Mouse (Mus musculus) stomach, embryonic 16.5 days (tissue): ENCODE measurements around the gene Metap1d. TPM values are rescaled to one million over a fixed set of nuclear protein-coding genes. Genes with fewer than 3 reads are reported as not detected.

Experiments used
- ATAC-seq: fragments of 200-750 bp; cut with Nextera tagmentation; 2 replicates; pipeline ENCODE4 v1.8.0; 2017; ENCODE audit warnings: moderate number of reproducible peaks, moderate TSS enrichment; ENCODE audit not compliant: insufficient read depth, low FRiP score
- H3K27ac ChIP-seq: fragments of 300-500 bp; sonication (generic); 2 replicates; pipeline ENCODE4 v1.5.1; 2014; ENCODE audit warnings: low read length
- H3K27me3 ChIP-seq: fragments of 300-500 bp; sonication (generic); 2 replicates; pipeline ENCODE4 v1.6.1; 2014; ENCODE audit warnings: low read length, control low read depth, mixed read lengths; ENCODE audit not compliant: control insufficient read depth, insufficient read depth
- H3K36me3 ChIP-seq: fragments of 300-500 bp; sonication (generic); 2 replicates; pipeline ENCODE4 v1.6.1; 2014; ENCODE audit warnings: low read length; ENCODE audit not compliant: control insufficient read depth, insufficient read depth
- H3K4me1 ChIP-seq: fragments of 300-500 bp; sonication (generic); 2 replicates; pipeline ENCODE4 v1.6.1; 2014; ENCODE audit warnings: low read length, control low read depth, mixed read lengths; ENCODE audit not compliant: control insufficient read depth, insufficient read depth
- H3K4me2 ChIP-seq: fragments of 300-500 bp; sonication (generic); 2 replicates; pipeline ENCODE4 v1.6.1; 2014; ENCODE audit warnings: low read depth, low read length, mixed read lengths
- H3K4me3 ChIP-seq: fragments of 300-500 bp; sonication (generic); replicated peaks from 2 replicates; pipeline ENCODE4 v1.5.1; 2014; ENCODE audit warnings: mild to moderate bottlenecking, low read length
- H3K9ac ChIP-seq: fragments of 300-500 bp; sonication (generic); 2 replicates; pipeline ENCODE4 v1.6.1; 2014; ENCODE audit warnings: low read length
- H3K9me3 ChIP-seq: fragments of 300-500 bp; sonication (generic); replicated peaks from 2 replicates; pipeline ENCODE4 v1.6.1; 2016; ENCODE audit warnings: low read length, control low read depth; ENCODE audit not compliant: control insufficient read depth
- WGBS: fragments of 180-500 bp; shearing (Covaris S2); extraction: QIAGEN DNeasy Blood & Tissue Kit; methylation state at CpG from one replicate; pipeline ENCODE4 v1.1.7; 2014; 5-methylcytosine and 5-hydroxymethylcytosine counted together
- polyA plus RNA-seq: library from polyadenylated mRNA; unstranded; fragments of >200 nt; fragmentation: Nextera tagmentation; extraction: Ambion mirVana; gene quantifications from 2 replicates; pipeline ENCODE4 v1.2.1, GENCODE M21; 2015

Metap1d gene
- polyA plus RNA-seq, 1 experiment from 2014 or later, result 34.6 TPM

GRCm38 (mm10) chr2:71483046-71483716 is 30.1 kb downstream of the Metap1d start:
- 0 out of 2 replicates have a peak, but pooled peaks cover 3% of the 10 kb centered on the region for H3K4me1 ChIP-seq
- no peak overlapping the region for H3K4me3 ChIP-seq
- H3K27me3 ChIP-seq, result no peaks in the 10 kb centered on the region
- no peak for ATAC-seq
- H3K36me3 ChIP-seq, result no peaks in the 10 kb centered on the region
- H3K9ac ChIP-seq, result no peak overlapping the region
- no peak overlapping the region for H3K4me2 ChIP-seq
- WGBS, result 60% methylated on average over 10 of the region's 10 CpGs
- H3K27ac ChIP-seq, result no peak overlapping the region; the same call in 1 of the 2 replicates
- H3K9me3 ChIP-seq, result no peaks in the 10 kb centered on the region

DNA sequence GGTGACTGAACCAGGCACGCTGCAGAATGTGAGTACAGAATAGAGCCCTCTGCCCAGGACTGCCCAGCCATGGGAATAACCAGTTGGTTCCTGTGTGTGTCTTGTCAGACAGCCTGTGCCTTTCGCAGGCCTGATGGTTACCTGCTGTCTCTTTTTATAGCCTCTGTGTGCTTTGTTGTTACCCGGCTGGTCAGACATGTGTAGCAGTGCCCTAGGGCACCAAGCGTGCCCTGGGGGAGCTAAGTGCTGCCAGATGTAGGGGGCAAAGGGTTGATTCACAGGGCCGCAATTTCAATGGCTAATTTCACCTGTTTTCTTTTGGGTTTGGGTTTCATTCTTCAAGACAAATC is 30.6 kb downstream of the Metap1d start:
- Histone ChIP-seq H3K4me3 (no peak overlapping the region), H3K4me1 (0 out of 2 replicates have a peak, but pooled peaks cover 3% of the 10 kb centered on the region), H3K27me3 (no peaks in the 10 kb centered on the region), H3K9ac (no peak overlapping the region), H3K4me2 (no peak overlapping the region), H3K36me3 (no peaks in the 10 kb centered on the region), H3K27ac (no peak overlapping the region; the same call in 1 of the 2 replicates), H3K9me3 (no peaks in the 10 kb centered on the region)
- 64% methylated on average over 5 of the region's 5 CpGs for WGBS
- no peak for ATAC-seq

DNA sequence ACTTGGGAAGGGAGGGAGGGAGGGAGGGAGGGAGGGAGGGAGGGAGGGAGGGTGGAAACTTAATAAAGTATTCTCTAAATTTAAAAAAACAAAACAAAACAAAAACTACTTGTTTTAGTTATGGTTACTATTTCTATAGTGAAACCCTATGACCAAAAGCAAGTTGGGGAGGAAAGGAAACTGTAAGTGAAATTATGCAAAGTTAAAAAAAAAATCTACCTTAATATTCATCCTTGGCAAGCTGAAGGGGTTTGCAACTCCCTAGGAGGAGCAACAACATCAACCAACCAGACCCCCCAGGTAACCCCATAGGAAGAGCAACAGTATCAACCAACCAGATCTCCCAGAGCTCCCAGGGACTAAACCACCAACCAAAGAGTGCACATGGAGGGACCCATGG is 38.2 kb downstream of the Metap1d start:
- ATAC-seq, result no peak
- no peaks in the 10 kb centered on the region for H3K36me3 ChIP-seq
- H3K9me3 ChIP-seq, result no peaks in the 10 kb centered on the region
- no peak overlapping the region for H3K27ac ChIP-seq
- no peak overlapping the region for H3K9ac ChIP-seq
- H3K27me3 ChIP-seq, result no peaks in the 10 kb centered on the region
- no peaks in the 10 kb centered on the region for H3K4me1 ChIP-seq
- no peak overlapping the region for H3K4me2 ChIP-seq
- H3K4me3 ChIP-seq, result no peak overlapping the region

DNA sequence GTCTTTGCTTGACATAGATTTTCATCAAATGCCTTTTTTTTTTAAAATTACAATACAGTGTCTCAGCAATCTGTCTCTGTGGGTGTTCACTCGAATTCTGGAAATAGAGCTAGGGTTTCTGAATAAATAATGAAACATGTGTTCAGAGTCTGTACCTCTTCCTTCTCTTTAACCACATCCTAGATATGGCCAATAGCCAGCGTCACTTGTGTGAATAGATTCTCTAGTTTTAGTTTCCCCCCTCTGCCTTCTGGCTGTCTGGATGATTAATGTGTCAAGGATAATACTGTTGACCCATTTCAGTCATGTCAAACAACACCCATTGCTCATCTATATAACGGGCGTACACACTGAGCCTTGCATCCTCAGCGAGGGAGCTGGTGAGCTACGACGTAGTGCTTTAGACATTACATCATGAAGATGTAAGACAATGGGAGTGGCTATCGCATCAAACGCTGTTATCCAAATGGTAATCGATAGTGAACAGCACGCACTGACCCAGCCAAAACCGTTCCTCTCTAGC is 40.1 kb downstream of the Metap1d start:
- Histone ChIP-seq H3K27me3 (no peaks in the 10 kb centered on the region), H3K4me3 (no peak overlapping the region), H3K9me3 (no peaks in the 10 kb centered on the region), H3K4me1 (no peaks in the 10 kb centered on the region), H3K4me2 (no peak overlapping the region), H3K36me3 (no peaks in the 10 kb centered on the region), H3K9ac (no peak overlapping the region), H3K27ac (no peak overlapping the region)
- ATAC-seq, result no peak
- 47% methylated on average over 12 of the region's 12 CpGs for WGBS

DNA sequence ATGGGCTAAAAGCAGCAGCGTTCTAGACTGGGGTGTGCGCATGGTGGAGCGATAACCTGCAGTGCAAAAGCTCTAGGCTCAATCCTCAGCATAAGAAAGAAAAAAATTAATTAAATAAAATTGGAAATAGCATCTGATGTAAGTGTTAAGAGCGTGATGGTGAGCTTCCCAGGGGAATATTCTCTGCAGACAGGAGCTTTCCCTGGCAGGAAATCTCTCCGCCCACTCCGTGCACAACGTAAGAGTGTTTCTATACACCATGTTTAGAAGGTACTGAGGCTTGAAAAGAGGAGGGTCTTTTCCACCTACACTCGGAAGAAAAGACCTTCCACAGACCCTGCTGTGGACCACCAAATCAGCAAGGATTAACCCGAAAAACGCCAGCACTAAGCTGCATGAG is 41.4 kb downstream of the Metap1d start:
- H3K4me3 ChIP-seq, result no peak overlapping the region
- no peak overlapping the region for H3K4me2 ChIP-seq
- H3K27ac ChIP-seq, result no peak overlapping the region
- no peak overlapping the region for H3K9ac ChIP-seq
- no peaks in the 10 kb centered on the region for H3K27me3 ChIP-seq
- no peaks in the 10 kb centered on the region for H3K4me1 ChIP-seq
- 65% methylated on average over 10 of the region's 10 CpGs for whole genome bisulfite sequencing
- H3K9me3 ChIP-seq, result no peaks in the 10 kb centered on the region
- no peaks in the 10 kb centered on the region for H3K36me3 ChIP-seq
- ATAC-seq, result no peak

- ATAC-seq, result no peak
- H3K27ac ChIP-seq, result no peak overlapping the region
- H3K36me3 ChIP-seq, result no peaks in the 10 kb centered on the region
- no peaks in the 10 kb centered on the region for H3K9me3 ChIP-seq
- H3K4me2 ChIP-seq, result no peak overlapping the region
- no peak overlapping the region for H3K9ac ChIP-seq
- no peaks in the 10 kb centered on the region for H3K4me1 ChIP-seq
- WGBS, result 33% methylated on average over 4 of the region's 4 CpGs
- no peaks in the 10 kb centered on the region for H3K27me3 ChIP-seq
- no peak overlapping the region for H3K4me3 ChIP-seq
Observed at GRCm38 (mm10) chr2:71494971-71495370, 41.9 kb downstream of the Metap1d start.

DNA sequence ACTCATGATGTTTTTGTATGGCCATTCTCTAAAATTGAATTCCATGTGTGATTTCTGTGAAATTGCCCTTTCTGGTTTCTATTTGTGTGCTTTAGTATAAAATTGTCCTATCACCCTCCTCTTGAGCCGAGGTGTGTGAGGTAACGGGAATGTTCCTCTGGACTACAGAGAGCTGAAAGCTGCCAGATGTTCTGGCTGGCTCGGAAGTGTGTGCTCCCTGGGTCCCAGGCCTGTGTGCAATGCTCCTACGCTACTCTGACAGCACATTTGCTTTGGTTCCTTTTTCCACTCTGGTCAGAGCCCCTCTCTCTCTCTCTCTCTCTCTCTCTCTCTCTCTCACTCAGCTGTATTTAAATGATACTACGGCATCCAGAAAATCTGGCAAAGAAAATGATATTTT is 44.1 kb downstream of the Metap1d start:
- Histone ChIP-seq H3K4me1 (no peaks in the 10 kb centered on the region), H3K27ac (no peak overlapping the region), H3K9ac (no peak overlapping the region), H3K4me3 (no peak overlapping the region), H3K27me3 (no peaks in the 10 kb centered on the region), H3K4me2 (no peak overlapping the region), H3K9me3 (no peaks in the 10 kb centered on the region), H3K36me3 (no peaks in the 10 kb centered on the region)
- no peak for ATAC-seq
- 49% methylated on average over 5 of the region's 5 CpGs for WGBS

- Histone ChIP-seq H3K9me3 (no peaks in the 10 kb centered on the region), H3K9ac (no peak overlapping the region)
- 62% methylated on average over 16 of the region's 16 CpGs for WGBS
Observed at GRCm38 (mm10) chr2:71499276-71500230, 46.5 kb downstream of the Metap1d start.

DNA sequence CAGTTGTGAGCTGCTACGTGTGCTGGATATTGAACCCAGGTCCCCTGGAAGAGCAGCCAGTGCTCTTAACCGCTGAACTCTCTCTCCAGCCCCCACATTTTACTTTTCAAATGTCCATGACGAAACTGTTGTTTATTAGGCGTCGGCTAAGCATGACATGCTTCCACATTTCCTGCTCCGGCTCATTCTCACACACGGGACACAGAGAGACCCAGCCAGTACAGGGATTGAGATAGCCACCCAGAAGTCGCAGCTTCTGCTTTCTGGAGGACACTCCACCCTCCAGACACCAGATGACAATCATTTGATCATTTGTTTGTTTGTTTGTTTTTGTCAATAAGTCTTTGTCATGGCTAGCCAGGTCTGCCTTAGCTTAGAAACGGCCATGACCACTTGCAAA is 51.8 kb downstream of the Metap1d start:
- no peak overlapping the region for H3K27ac ChIP-seq
- H3K36me3 ChIP-seq, result no peaks in the 10 kb centered on the region
- H3K4me2 ChIP-seq, result no peak overlapping the region
- no peak overlapping the region for H3K9ac ChIP-seq
- no peak overlapping the region for H3K4me3 ChIP-seq
- H3K27me3 ChIP-seq, result no peaks in the 10 kb centered on the region
- no peak for ATAC-seq
- H3K9me3 ChIP-seq, result no peaks in the 10 kb centered on the region
- H3K4me1 ChIP-seq, result no peaks in the 10 kb centered on the region
- 59% methylated on average over 9 of the region's 9 CpGs for WGBS

More at GRCm38 (mm10) chr2:71499276-71500230, 46.5 kb downstream of the Metap1d start:
- no peaks in the 10 kb centered on the region for H3K36me3 ChIP-seq
- no peak overlapping the region for H3K4me3 ChIP-seq
- H3K4me2 ChIP-seq, result no peak overlapping the region
- H3K27me3 ChIP-seq, result no peaks in the 10 kb centered on the region
- H3K4me1 ChIP-seq, result no peaks in the 10 kb centered on the region
- 0 out of 2 replicates have a peak overlapping the region, but pooled peaks have one; percentile 42 for H3K27ac ChIP-seq
- ATAC-seq, result no peak
